ENCODE assay signal across 12 mouse cellular contexts in the genomic region with DNA sequence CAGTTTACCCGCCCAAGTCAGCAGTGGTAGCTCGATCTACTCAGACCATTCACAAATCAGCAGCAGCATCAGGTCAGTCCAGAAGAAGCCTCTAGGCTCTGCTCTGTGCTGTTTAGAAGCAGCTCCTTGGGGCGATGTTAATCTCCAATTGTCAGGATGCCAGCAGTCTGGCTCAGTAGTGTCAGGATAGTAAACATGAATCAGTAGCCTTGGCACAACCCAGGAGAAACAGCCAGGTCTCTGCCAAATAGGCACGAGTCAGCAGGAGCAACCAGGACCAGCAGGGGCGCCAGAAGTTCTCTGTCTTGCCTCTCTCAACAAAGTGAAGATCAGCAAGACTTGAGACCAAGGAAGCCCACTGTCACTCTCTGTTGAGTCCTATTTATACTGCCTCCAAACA.
A peak's percentile ranks its signal among the peaks of the same experiment; 100 is the strongest.
DNase-seq lines count a peak whose midpoint lies in the region; ATAC-seq and TF ChIP-seq lines count a peak whose summit lies in the region.
"Had no signal": no experiment of that assay in that cellular context is flagged by ENCODE, and none has a peak within 500 bp of the region (broad histone marks: within the 10 kb centered on the region; RNA-seq: fewer than 3 reads in every experiment).

No protein-coding gene starts in this region.

- no peaks in the 10 kb centered on the region for H3K27me3 ChIP-seq in kidney, adult 2 months (replicated peaks; ENCODE audit: control insufficient read depth, insufficient read depth, low read length)
- H3K27me3 ChIP-seq in kidney, embryonic 15.5 days, result no peaks in the 10 kb centered on the region
- no peaks in the 10 kb centered on the region for H3K27me3 ChIP-seq in midbrain, embryonic 13.5 days
- H3K27me3 ChIP-seq: liver, embryonic 15.5 days; neural tube, embryonic 15.5 days had no signal

- no peak overlapping the region for H3K9ac ChIP-seq in kidney, embryonic 15.5 days
- H3K9ac ChIP-seq in midbrain, embryonic 13.5 days (replicated peaks), result no peak overlapping the region
- H3K9ac ChIP-seq: liver, embryonic 15.5 days; neural tube, embryonic 15.5 days had no signal

- peak; percentile 68 for DNase-seq in kidney, adult 2 months
- peak; percentile 69 for DNase-seq in NIH3T3 (ENCODE audit: low read depth)
- DNase-seq in brain, adult 2 months (ENCODE audit: low read depth, low spot score), result peak; percentile 66
- DNase-seq in fat pad, adult 2 months (ENCODE audit: extremely low read depth, low read depth, low spot score), result peak; percentile 78
- no peak for DNase-seq in testis, postnatal 14 days (ENCODE audit: low spot score)
- DNase-seq: gastrocnemius, postnatal 36 days; layer of hippocampus, adult 9-11 months had no signal

- 66% methylated on average over 5 of the region's 5 CpGs for WGBS in kidney, adult 2 months
- WGBS in kidney, embryonic 15.5 days, result 86% methylated on average over 5 of the region's 5 CpGs
- 88% methylated on average over 5 of the region's 5 CpGs for WGBS in midbrain, embryonic 13.5 days

- H3K9me3 ChIP-seq in kidney, embryonic 15.5 days (replicated peaks), result no peaks in the 10 kb centered on the region
- H3K9me3 ChIP-seq in midbrain, embryonic 13.5 days, result no peaks in the 10 kb centered on the region
- H3K9me3 ChIP-seq: liver, embryonic 15.5 days; neural tube, embryonic 15.5 days had no signal

- H3K36me3 ChIP-seq in kidney, adult 2 months (ENCODE audit: control insufficient read depth, insufficient read depth, low read length), result no peaks in the 10 kb centered on the region
- no peaks in the 10 kb centered on the region for H3K36me3 ChIP-seq in kidney, embryonic 15.5 days
- H3K36me3 ChIP-seq in midbrain, embryonic 13.5 days, result no peaks in the 10 kb centered on the region
- H3K36me3 ChIP-seq: liver, embryonic 15.5 days; neural tube, embryonic 15.5 days had no signal

- TF ChIP-seq POLR2A in kidney, adult 2 months (IDR thresholded peaks at IDR 0.05; ENCODE audit: low read depth, low read length), result no peak

- peak; percentile 17; the same call in 1 of the 2 replicates for TF ChIP-seq CTCF in kidney, adult 2 months (conservative IDR thresholded peaks at IDR 0.05; ENCODE audit: insufficient read depth, insufficient read length, low read depth, low read length)

- H3K4me1 ChIP-seq in kidney, adult 2 months (ENCODE audit: control insufficient read depth, insufficient read depth, low read length), result peaks cover 7% of the 10 kb centered on the region; the same call in 1 of the 2 replicates
- peaks cover 33% of the 10 kb centered on the region for H3K4me1 ChIP-seq in kidney, embryonic 15.5 days
- H3K4me1 ChIP-seq in midbrain, embryonic 13.5 days (replicated peaks), result peaks cover 31% of the 10 kb centered on the region

- H3K27ac ChIP-seq in kidney, adult 2 months (ENCODE audit: insufficient read depth, low read depth, low read length), result no peak overlapping the region
- H3K27ac ChIP-seq in kidney, embryonic 15.5 days, result no peak overlapping the region
- no peak overlapping the region for H3K27ac ChIP-seq in midbrain, embryonic 13.5 days
- H3K27ac ChIP-seq: liver, embryonic 15.5 days; neural tube, embryonic 15.5 days had no signal

- no peak overlapping the region for H3K4me2 ChIP-seq in kidney, embryonic 15.5 days
- no peak overlapping the region for H3K4me2 ChIP-seq in midbrain, embryonic 13.5 days (replicated peaks)
- H3K4me2 ChIP-seq: liver, embryonic 15.5 days; neural tube, embryonic 15.5 days had no signal

- no peak for ATAC-seq in kidney, embryonic 15.5 days (replicated peaks; ENCODE audit: low FRiP score)
- ATAC-seq in granulocyte monocyte progenitor cell, adult 5-6 weeks (replicated peaks; ENCODE audit: poor library complexity, severe bottlenecking), result no peak
- no peak for ATAC-seq in midbrain, embryonic 13.5 days

- no peak overlapping the region for H3K4me3 ChIP-seq in kidney, adult 2 months (ENCODE audit: insufficient read depth, low read depth, low read length)
- H3K4me3 ChIP-seq in kidney, embryonic 15.5 days (replicated peaks), result no peak overlapping the region
- no peak overlapping the region for H3K4me3 ChIP-seq in midbrain, embryonic 13.5 days (replicated peaks)
- H3K4me3 ChIP-seq: liver, embryonic 15.5 days; neural tube, embryonic 15.5 days had no signal
